24 mouse cellular contexts compared by ENCODE assay signal in genomic region chr16:10332732-10333131, GRCm38 (mm10). TPM values are rescaled to one million over a fixed set of nuclear protein-coding genes. Genes with fewer than 3 reads are reported as not detected.
DNase-seq lines count a peak whose midpoint lies in the region; ATAC-seq and TF ChIP-seq lines count a peak whose summit lies in the region.
"Had no signal": no experiment of that assay in that cellular context is flagged by ENCODE, and none has a peak within 500 bp of the region (broad histone marks: within the 10 kb centered on the region; RNA-seq: fewer than 3 reads in every experiment).

No protein-coding gene starts in this region.

- no peak for ATAC-seq in heart, embryonic 12.5 days (ENCODE audit: insufficient number of reproducible peaks, low FRiP score)
- ATAC-seq in liver, embryonic 11.5 days (replicated peaks; ENCODE audit: low FRiP score): peak; percentile 44; the same call in 1 of the 2 replicates
- ATAC-seq in liver, postnatal 0 days: no peak
- ATAC-seq: forebrain, embryonic 14.5 days had no signal

- intact Hi-C loops in heart, postnatal 36 days (cut with DNase I): no loop called here
- intact Hi-C loops in left cerebral cortex, postnatal 36 days (cut with DNase I): no loop called here

- no peak overlapping the region for H3K9ac ChIP-seq in heart, embryonic 12.5 days
- H3K9ac ChIP-seq in liver, embryonic 11.5 days (ENCODE audit: low read depth, low read length): no peak overlapping the region
- no peak overlapping the region for H3K9ac ChIP-seq in liver, postnatal 0 days (replicated peaks)
- H3K9ac ChIP-seq: embryonic facial prominence, embryonic 15.5 days; hindbrain, embryonic 14.5 days had no signal

- peak; percentile 30 to 70 for DNase-seq in heart, adult 18-20 months
- peak; percentile 24 for DNase-seq in kidney, adult 2 months
- no peak for DNase-seq in kidney, adult 8-10 months
- no peak for DNase-seq in liver, embryonic 11.5 days (ENCODE audit: low spot score)
- DNase-seq in liver, postnatal 0 days: no peak
- peak; percentile 19 to 38 for DNase-seq in heart, postnatal 36 days
- DNase-seq in left cerebral cortex, postnatal 36 days (ENCODE audit: low spot score in 2 of 2): no peak
- DNase-seq: adrenal gland, postnatal 10 days; cerebellum, adult 11 months; cerebellum, adult 8-10 months; cerebellum, postnatal 14 days; embryo, embryonic 11 days; gastrocnemius, adult 2 months; gastrocnemius, postnatal 25 days had no signal

- H3K27ac ChIP-seq in heart, embryonic 12.5 days (ENCODE audit: poor library complexity, severe bottlenecking): no peak overlapping the region
- no peak overlapping the region for H3K27ac ChIP-seq in kidney, adult 2 months (ENCODE audit: insufficient read depth, low read depth, low read length)
- H3K27ac ChIP-seq in liver, embryonic 11.5 days (ENCODE audit: low read depth, low read length): no peak overlapping the region
- H3K27ac ChIP-seq in liver, postnatal 0 days (ENCODE audit: low read depth): no peak overlapping the region
- H3K27ac ChIP-seq: embryonic facial prominence, embryonic 15.5 days; forebrain, embryonic 10.5 days; gastrocnemius, adult 2 months; hindbrain, embryonic 10.5 days; hindbrain, embryonic 14.5 days had no signal

- H3K36me3 ChIP-seq in heart, embryonic 12.5 days: no peaks in the 10 kb centered on the region
- no peaks in the 10 kb centered on the region for H3K36me3 ChIP-seq in kidney, adult 2 months (ENCODE audit: control insufficient read depth, insufficient read depth, low read length)
- no peaks in the 10 kb centered on the region for H3K36me3 ChIP-seq in liver, embryonic 11.5 days (ENCODE audit: control insufficient read depth, insufficient read depth, low read length)
- H3K36me3 ChIP-seq in liver, postnatal 0 days (replicated peaks; ENCODE audit: insufficient read depth, low read length): no peaks in the 10 kb centered on the region
- H3K36me3 ChIP-seq: embryonic facial prominence, embryonic 15.5 days; forebrain, embryonic 10.5 days; hindbrain, embryonic 10.5 days had no signal

- no peaks in the 10 kb centered on the region for H3K9me3 ChIP-seq in heart, embryonic 12.5 days (replicated peaks)
- H3K9me3 ChIP-seq in liver, embryonic 11.5 days (ENCODE audit: control insufficient read depth, low read length): no peaks in the 10 kb centered on the region
- no peaks in the 10 kb centered on the region for H3K9me3 ChIP-seq in liver, postnatal 0 days (ENCODE audit: low read length)
- H3K9me3 ChIP-seq: embryonic facial prominence, embryonic 15.5 days; forebrain, embryonic 10.5 days; hindbrain, embryonic 10.5 days had no signal

- no peak for TF ChIP-seq EP300 in liver, postnatal 0 days (IDR thresholded peaks at IDR 0.05; ENCODE audit: low read depth)

- TF ChIP-seq POLR2A in kidney, adult 2 months (IDR thresholded peaks at IDR 0.05; ENCODE audit: low read depth, low read length): no peak

- H3K27me3 ChIP-seq in heart, embryonic 12.5 days (replicated peaks): no peaks in the 10 kb centered on the region
- no peaks in the 10 kb centered on the region for H3K27me3 ChIP-seq in kidney, adult 2 months (replicated peaks; ENCODE audit: control insufficient read depth, insufficient read depth, low read length)
- H3K27me3 ChIP-seq in liver, embryonic 11.5 days (replicated peaks; ENCODE audit: control insufficient read depth, insufficient read depth, low read length): no peaks in the 10 kb centered on the region
- no peaks in the 10 kb centered on the region for H3K27me3 ChIP-seq in liver, postnatal 0 days (ENCODE audit: insufficient read depth, low read length)
- H3K27me3 ChIP-seq: embryonic facial prominence, embryonic 15.5 days had no signal

- H3K4me1 ChIP-seq in heart, embryonic 12.5 days (replicated peaks): peaks cover 9% of the 10 kb centered on the region
- H3K4me1 ChIP-seq in kidney, adult 2 months (ENCODE audit: control insufficient read depth, insufficient read depth, low read length): peaks cover 3% of the 10 kb centered on the region; the same call in 1 of the 2 replicates
- H3K4me1 ChIP-seq in liver, embryonic 11.5 days (replicated peaks; ENCODE audit: control insufficient read depth, insufficient read depth, low read length): no peaks in the 10 kb centered on the region
- no peaks in the 10 kb centered on the region for H3K4me1 ChIP-seq in liver, postnatal 0 days (ENCODE audit: insufficient read depth)

- H3K4me3 ChIP-seq in heart, embryonic 12.5 days: no peak overlapping the region
- H3K4me3 ChIP-seq in kidney, adult 2 months (ENCODE audit: insufficient read depth, low read depth, low read length): no peak overlapping the region
- no peak overlapping the region for H3K4me3 ChIP-seq in liver, embryonic 11.5 days (ENCODE audit: low read depth, low read length)
- no peak overlapping the region for H3K4me3 ChIP-seq in liver, postnatal 0 days (ENCODE audit: low read depth, low read length)
- H3K4me3 ChIP-seq: embryonic facial prominence, embryonic 15.5 days; erythroblast, embryonic 14.5 days; forebrain, embryonic 10.5 days; gastrocnemius, adult 2 months; hindbrain, embryonic 10.5 days had no signal

- WGBS in heart, embryonic 12.5 days: 58% methylated on average over 7 of the region's 7 CpGs
- 48% methylated on average over 7 of the region's 7 CpGs for WGBS in kidney, adult 2 months
- 47% methylated on average over 7 of the region's 7 CpGs for WGBS in liver, embryonic 11.5 days
- WGBS in liver, postnatal 0 days (ENCODE audit: insufficient replicate concordance): 33% methylated on average over 7 of the region's 7 CpGs

- TF ChIP-seq CTCF in kidney, adult 2 months (conservative IDR thresholded peaks at IDR 0.05; ENCODE audit: insufficient read depth, insufficient read length, low read depth, low read length): no peak
- no peak for TF ChIP-seq CTCF in liver, postnatal 0 days (IDR thresholded peaks at IDR 0.05; ENCODE audit: low read depth)

- H3K4me2 ChIP-seq in heart, embryonic 12.5 days: no peak overlapping the region
- H3K4me2 ChIP-seq in liver, embryonic 11.5 days: no peak overlapping the region
- no peak overlapping the region for H3K4me2 ChIP-seq in liver, postnatal 0 days (ENCODE audit: low read depth, low read length)
- H3K4me2 ChIP-seq: embryonic facial prominence, embryonic 15.5 days; hindbrain, embryonic 14.5 days had no signal

RNA-seq across cellular contexts. Expression of gene Emp2, which starts 19.0 kb away (rescaled TPM):
- total RNA-seq in heart, adult 18-20 months (2021): 10 to 100 TPM; 31.4 to 34.6 TPM
- 24.2 and 25.4 TPM in 2 replicates for polyA plus RNA-seq in heart, embryonic 12.5 days (2016; fragmentation: Nextera tagmentation; extraction: Ambion mirVana)
- polyA plus RNA-seq in kidney, adult 2 months (2012; rRNA removed): 22.3 and 23.3 TPM in 2 replicates
- polyA plus RNA-seq in liver, embryonic 11.5 days (2014; fragmentation: Nextera tagmentation; extraction: Ambion mirVana): 8.5 and 9.0 TPM in 2 replicates
- 1.2 and 1.5 TPM in 2 replicates for polyA plus RNA-seq in liver, postnatal 0 days (2015; fragmentation: Nextera tagmentation; extraction: Ambion mirVana)
- 10 to 100 TPM; 42.0 to 49.2 TPM for total RNA-seq in heart, postnatal 36 days (2021)
- 10 to 100 TPM; 12.2 to 12.9 TPM for total RNA-seq in left cerebral cortex, postnatal 36 days (2021)
- total RNA-seq: common myeloid progenitor, adult 5-6 weeks; granulocyte monocyte progenitor cell, adult 5-6 weeks; MEL had no signal
- polyA plus RNA-seq: erythroblast, embryonic 14.5 days had no signal

Comparison
In these comparisons a context has a peak if more than half of its experiments do, and no peak if none do; other contexts are left out.
1. DNase-seq: peak in heart, adult 18-20 months (2 of 2), kidney, adult 2 months (single experiment) and heart, postnatal 36 days (2 of 2); none in kidney, adult 8-10 months (0 of 2), liver, embryonic 11.5 days (single experiment), liver, postnatal 0 days (single experiment) and left cerebral cortex, postnatal 36 days (0 of 2).